Mouse (Mus musculus) WW6 (cell line): ENCODE measurements around the gene Gm10718.
A peak's percentile ranks its signal among the peaks of the same experiment; 100 is the strongest.
"Not testable (repeated sequence)": the region's sequence is repeated elsewhere in the genome, so short reads cannot be mapped to it uniquely, and the experiment has no call there.

Experiments
- DNase-seq: peaks from one replicate; pipeline ENCODE4 v3.0.0-alpha.2; 2013; ENCODE audit warnings: low read depth, low spot score

Gene Gm10718

DNA sequence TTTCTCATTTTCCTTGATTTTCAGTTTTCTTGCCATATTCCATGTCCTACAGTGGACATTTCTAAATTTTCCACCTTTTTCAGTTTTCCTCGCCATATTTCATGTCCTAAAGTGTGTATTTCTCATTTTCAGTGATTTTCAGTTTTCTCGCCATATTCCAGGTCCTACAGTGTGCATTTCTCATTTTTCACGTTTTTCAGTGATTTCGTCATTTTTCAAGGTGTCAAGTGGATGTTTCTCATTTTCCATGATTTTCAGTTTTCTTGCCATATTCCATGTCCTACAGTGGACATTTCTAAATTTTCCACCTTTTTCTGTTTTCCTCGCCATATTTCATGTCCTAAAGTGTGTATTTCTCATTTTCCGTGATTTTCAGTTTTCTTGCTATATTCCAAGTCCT, 2.3 kb downstream of the Gm10718 start:
- not testable (repeated sequence) for DNase-seq

DNA sequence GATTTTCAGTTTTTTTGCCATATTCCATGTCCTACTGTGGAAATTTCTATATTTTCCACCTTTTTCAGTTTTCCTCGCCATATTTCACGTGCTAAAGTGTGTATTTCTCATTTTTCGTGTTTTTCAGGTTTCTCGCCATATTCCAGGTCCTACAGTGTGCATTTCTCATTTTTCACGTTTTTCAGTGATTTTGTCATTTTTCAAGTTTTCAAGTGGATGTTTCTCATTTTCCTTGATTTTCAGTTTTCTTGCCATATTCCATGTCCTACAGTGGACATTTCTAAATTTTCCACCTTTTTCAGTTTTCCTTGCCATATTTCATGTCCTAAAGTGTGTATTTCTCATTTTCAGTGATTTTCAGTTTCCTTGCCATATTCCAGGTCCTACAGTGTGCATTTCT, 2.8 kb downstream of the Gm10718 start:
- not testable (repeated sequence) for DNase-seq

DNA sequence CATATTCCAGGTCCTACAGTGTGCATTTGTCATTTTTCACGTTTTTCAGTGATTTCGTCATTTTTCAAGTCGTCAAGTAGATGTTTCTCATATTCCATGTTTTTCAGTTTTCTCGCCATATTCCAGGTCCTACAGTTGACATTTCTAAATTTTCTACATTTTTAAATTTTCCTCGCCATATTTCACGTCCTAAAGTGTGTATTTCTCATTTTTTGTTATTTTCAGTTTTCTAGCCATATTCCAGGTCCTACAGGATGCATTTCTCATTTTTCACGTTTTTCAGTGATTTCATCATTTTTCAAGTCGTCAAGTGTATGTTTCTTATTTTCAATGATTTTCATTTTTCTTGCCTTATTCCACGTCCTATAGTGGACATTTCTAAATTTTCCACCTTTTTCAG, 3.4 kb downstream of the Gm10718 start:
- DNase-seq = not testable (repeated sequence)

DNA sequence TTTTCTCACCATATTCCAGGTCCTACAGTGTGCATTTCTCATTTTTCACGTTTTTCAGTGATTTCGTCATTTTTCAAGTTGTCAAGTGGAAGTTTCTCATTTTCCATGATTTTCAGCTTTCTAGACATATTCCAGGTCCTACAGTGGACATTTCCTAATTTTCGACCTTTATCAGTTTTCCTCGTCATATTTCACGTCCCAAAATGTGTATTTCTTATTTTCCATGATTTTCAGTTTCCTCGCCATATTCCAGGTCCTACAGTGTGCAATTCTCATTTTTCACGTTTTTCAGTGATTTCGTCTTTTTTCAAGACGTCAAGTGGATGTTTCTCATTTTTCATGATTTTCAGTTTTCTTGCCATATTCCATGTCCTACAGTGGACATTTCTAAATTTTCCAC, 3.9 kb downstream of the Gm10718 start:
- peak; percentile 73 for DNase-seq

DNA sequence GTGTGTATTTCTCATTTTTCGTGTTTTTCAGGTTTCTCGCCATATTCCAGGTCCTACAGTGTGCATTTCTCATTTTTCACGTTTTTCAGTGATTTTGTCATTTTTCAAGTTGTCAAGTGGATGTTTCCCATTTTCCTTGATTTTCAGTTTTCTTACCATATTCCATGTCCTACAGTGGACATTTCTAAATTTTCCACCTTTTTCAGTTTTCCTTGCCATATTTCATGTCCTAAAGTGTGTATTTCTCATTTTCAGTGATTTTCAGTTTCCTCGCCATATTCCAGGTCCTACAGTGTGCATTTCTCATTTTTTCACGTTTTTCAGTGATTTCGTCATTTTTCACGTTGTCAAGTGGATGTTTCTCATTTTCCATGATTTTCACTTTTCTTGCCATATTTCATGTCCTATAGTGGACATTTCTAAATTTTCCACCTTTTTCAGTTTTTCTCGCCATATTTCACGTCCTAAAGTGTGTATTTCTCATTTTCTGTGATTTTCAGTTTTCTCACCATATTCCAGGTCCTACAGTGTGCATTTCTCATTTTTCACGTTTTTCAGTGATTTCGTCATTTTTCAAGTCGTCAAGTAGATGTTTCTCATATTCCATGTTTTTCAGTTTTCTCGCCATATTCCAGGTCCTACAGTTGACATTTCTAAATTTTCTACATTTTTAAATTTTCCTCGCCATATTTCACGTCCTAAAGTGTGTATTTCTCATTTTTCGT, 6.1 kb downstream of the Gm10718 start:
- not testable (repeated sequence) for DNase-seq

DNA sequence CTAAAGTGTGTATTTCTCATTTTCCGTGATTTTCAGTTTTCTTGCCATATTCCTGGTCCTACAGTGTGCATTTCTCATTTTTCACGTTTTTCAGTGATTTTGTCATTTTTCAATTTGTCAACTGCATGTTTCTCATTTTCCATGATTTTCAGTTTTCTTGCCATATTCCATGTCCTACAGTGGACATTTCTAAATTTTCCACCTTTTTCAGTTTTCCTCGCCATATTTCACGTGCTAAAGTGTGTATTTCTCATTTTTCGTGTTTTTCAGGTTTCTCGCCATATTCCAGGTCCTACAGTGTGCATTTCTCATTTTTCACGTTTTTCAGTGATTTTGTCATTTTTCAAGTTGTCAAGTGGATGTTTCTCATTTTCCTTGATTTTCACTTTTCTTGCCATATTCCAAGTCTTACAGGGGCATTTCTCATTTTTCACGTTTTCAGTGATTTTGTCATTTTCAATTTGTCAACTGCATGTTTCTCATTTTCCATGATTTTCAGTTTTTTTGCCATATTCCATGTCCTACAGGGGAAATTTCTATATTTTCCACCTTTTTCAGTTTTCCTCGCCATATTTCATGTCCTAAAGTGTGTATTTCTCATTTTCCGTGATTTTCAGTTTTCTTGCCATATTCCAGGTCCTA, 7.5 kb downstream of the Gm10718 start:
- peak; percentile 100 for DNase-seq

DNA sequence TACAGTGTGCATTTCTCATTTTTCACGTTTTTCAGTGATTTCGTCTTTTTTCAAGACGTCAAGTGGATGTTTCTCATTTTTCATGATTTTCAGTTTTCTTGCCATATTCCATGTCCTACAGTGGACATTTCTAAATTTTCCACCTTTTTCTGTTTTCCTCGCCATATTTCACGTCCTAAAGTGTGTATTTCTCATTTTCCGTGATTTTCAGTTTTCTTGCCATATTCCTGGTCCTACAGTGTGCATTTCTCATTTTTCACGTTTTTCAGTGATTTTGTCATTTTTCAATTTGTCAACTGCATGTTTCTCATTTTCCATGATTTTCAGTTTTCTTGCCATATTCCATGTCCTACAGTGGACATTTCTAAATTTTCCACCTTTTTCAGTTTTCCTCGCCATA, 11.0 kb downstream of the Gm10718 start, which contains the start of gene Gm17535:
TSS of gene Gm17535 (plus strand) at position 301 of the 400 bp plus-strand sequence.
- DNase-seq = not testable (repeated sequence)

DNA sequence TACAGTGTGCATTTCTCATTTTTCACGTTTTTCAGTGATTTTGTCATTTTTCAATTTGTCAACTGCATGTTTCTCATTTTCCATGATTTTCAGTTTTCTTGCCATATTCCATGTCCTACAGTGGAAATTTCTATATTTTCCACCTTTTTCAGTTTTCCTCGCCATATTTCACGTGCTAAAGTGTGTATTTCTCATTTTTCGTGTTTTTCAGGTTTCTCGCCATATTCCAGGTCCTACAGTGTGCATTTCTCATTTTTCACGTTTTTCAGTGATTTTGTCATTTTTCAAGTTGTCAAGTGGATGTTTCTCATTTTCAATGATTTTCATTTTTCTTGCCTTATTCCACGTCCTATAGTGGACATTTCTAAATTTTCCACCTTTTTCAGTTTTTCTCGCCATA, 13.2 kb downstream of the Gm10718 start, which contains the start of gene Gm10715:
TSS of gene Gm10715 (plus strand) at position 301 of the 400 bp plus-strand sequence.
- not testable (repeated sequence) for DNase-seq

DNA sequence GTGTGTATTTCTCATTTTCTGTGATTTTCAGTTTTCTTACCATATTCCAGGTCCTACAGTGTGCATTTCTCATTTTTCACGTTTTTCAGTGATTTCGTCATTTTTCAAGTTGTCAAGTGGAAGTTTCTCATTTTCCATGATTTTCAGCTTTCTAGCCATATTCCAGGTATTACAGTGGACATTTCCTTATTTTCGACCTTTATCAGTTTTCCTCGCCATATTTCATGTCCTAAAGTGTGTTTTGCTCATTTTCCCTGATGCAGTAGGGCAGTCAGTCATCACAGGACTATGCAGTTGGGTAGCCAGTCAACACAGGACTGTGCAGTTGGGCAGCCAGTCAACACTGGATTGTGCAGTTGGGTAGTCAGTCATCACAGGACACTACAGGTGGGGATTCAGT, 14.8 kb downstream of the Gm10718 start:
- DNase-seq = peak; percentile 13
